ENCODE assay signal across 7 mouse cellular contexts in genomic region chr2:18997387-18997971, GRCm38 (mm10). TPM values are rescaled to one million over a fixed set of nuclear protein-coding genes. Genes with fewer than 3 reads are reported as not detected.
A peak's percentile ranks its signal among the peaks of the same experiment; 100 is the strongest.
DNase-seq lines count a peak whose midpoint lies in the region.

No protein-coding gene starts in this region.

- DNase-seq in ES-CJ7 (ENCODE audit: low read depth, low spot score), result peak; percentile 25
- DNase-seq in adrenal gland, postnatal 10 days, result peak; percentile 69
- peak; percentile 66 for DNase-seq in forebrain, embryonic 10.5 days (ENCODE audit: extremely low spot score, low spot score)
- peak; percentile 62 to 65 for DNase-seq in heart, postnatal 14 days
- DNase-seq in layer of hippocampus, postnatal 10 days (ENCODE audit: low spot score in 2 of 2), result peak; percentile 56 to 67
- peak; percentile 36 to 53 for DNase-seq in right cerebral cortex, adult 2 months (ENCODE audit: low spot score in 2 of 2)

- peaks cover 28% of the 10 kb centered on the region for H3K4me1 ChIP-seq in forebrain, embryonic 10.5 days

- H3K36me3 ChIP-seq in forebrain, embryonic 10.5 days (replicated peaks), result no peaks in the 10 kb centered on the region
- H3K36me3 ChIP-seq in macrophage (ENCODE audit: inconsistent target), result no peaks in the 10 kb centered on the region

- peaks cover 56% of the 10 kb centered on the region for H3K79me2 ChIP-seq in macrophage (ENCODE audit: inconsistent target)

- H3K4me3 ChIP-seq in forebrain, embryonic 10.5 days, result peak overlapping the region; percentile 81
- peak overlapping the region; percentile 82 for H3K4me3 ChIP-seq in macrophage (ENCODE audit: inconsistent target)

- H3K27ac ChIP-seq in forebrain, embryonic 10.5 days, result peak overlapping the region; percentile 88
- H3K27ac ChIP-seq in macrophage, result peak overlapping the region; percentile 80

- under 1% methylated on average over 46 of the region's 46 CpGs for WGBS in forebrain, embryonic 10.5 days
- under 1% methylated on average over 42 of the region's 46 CpGs for WGBS in macrophage (ENCODE audit: missing documents)

- no peaks in the 10 kb centered on the region for H3K9me3 ChIP-seq in forebrain, embryonic 10.5 days

- intact Hi-C loops in heart, postnatal 14 days (cut with DNase I), result loop anchor here (2.0 to 10.0 kb wide), 7 partner anchors 55 to 305 kb away; partner anchors contain the start of gene Spag6

- H3K27me3 ChIP-seq in forebrain, embryonic 10.5 days (ENCODE audit: poor library complexity, severe bottlenecking), result peaks cover 33% of the 10 kb centered on the region

RNA-seq across cellular contexts. Expression of gene Pip4k2a, which starts 0.4 kb away (rescaled TPM):
- total RNA-seq in adrenal gland, postnatal 10 days (2021), result 10 to 100 TPM; 17.7 to 22.6 TPM
- polyA plus RNA-seq in forebrain, embryonic 10.5 days (2016; fragmentation: Nextera tagmentation; extraction: Ambion mirVana), result 6.6 and 7.5 TPM in 2 replicates
- 10 to 100 TPM in 1 of 2 experiments, 1 to 10 TPM in 1; 9.0 to 10.3 TPM for total RNA-seq in heart, postnatal 14 days (2021)
- total RNA-seq in layer of hippocampus, postnatal 10 days (2021), result 10 to 100 TPM; 27.1 to 29.8 TPM
- total RNA-seq in macrophage (2018; cell fraction: chromatin; rRNA removed), result 10 to 100 TPM; 27.1 to 84.6 (median 64.4) TPM
- total RNA-seq in macrophage (2018; cell fraction: cytosol; rRNA removed), result 100 to 1,000 TPM in 11 of 26 experiments, 10 to 100 TPM in 15; 63.7 to 127 (median 98.6) TPM
- 100 to 1,000 TPM in 1 of 26 experiments, 10 to 100 TPM in 25; 28.8 to 104 (median 69.2) TPM for total RNA-seq in macrophage (2018; cell fraction: nucleus; rRNA removed)
- polyA plus RNA-seq in macrophage (2018), result 78.0 to 163 TPM (median 96.3 TPM) in 3 replicates

RNA-seq across cellular contexts. Expression of gene 4930426L09Rik, which starts 0.7 kb away (rescaled TPM):
- under 1 TPM; 0.66 to 0.67 TPM for total RNA-seq in adrenal gland, postnatal 10 days (2021)
- polyA plus RNA-seq in forebrain, embryonic 10.5 days (2016; fragmentation: Nextera tagmentation; extraction: Ambion mirVana), result 0.14 and 0.31 TPM in 2 replicates
- under 1 TPM in 1 of 2 experiments, not detected in 1; 0.34 TPM for total RNA-seq in heart, postnatal 14 days (2021)
- 1 to 10 TPM in 1 of 2 experiments, under 1 TPM in 1; 0.54 to 1.1 TPM for total RNA-seq in layer of hippocampus, postnatal 10 days (2021)
- total RNA-seq in macrophage (2018; cell fraction: chromatin; rRNA removed), result 1 to 10 TPM in 17 of 26 experiments, under 1 TPM in 3, not detected in 6; 0.61 to 4.6 (median 1.7) TPM
- total RNA-seq in macrophage (2018; cell fraction: cytosol; rRNA removed), result 1 to 10 TPM in 8 of 26 experiments, under 1 TPM in 18; 0.22 to 2.3 (median 0.60) TPM
- total RNA-seq in macrophage (2018; cell fraction: nucleus; rRNA removed), result 1 to 10 TPM in 17 of 26 experiments, under 1 TPM in 7, not detected in 2; 0.49 to 9.2 (median 2.4) TPM
- polyA plus RNA-seq in macrophage (2018), result 0.52 to 0.92 TPM (median 0.66 TPM) in 3 replicates

Comparison
In these comparisons a context has a peak if more than half of its experiments do, and no peak if none do; other contexts are left out.
1. Peak in every context shown above with its lines: DNase-seq, H3K4me3 ChIP-seq and H3K27ac ChIP-seq.